10 mouse cellular contexts compared by ENCODE assay signal in the genomic region with DNA sequence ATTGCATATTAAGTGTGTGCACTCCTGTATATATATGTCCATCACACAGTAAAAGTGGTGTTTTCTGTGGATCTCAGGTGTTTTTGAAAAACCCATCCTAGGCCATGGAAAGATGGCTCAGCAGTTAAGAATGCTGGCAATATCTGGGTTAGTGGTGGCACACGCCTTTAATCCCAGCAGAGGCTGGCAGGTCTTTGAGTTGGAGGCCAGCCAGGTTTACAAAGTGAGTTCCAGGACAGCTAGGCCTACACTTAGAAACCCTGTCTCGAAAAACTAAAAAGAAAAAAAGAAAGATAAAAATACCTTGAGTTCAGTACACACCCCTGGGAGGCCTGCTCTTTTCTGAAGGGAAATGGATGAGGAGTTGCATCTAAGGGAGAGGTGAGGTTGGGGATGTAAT.
A peak's percentile ranks its signal among the peaks of the same experiment; 100 is the strongest.
DNase-seq lines count a peak whose midpoint lies in the region; ATAC-seq lines count a peak whose summit lies in the region.
"Had no signal": no experiment of that assay in that cellular context is flagged by ENCODE, and none has a peak within 500 bp of the region (broad histone marks: within the 10 kb centered on the region; RNA-seq: fewer than 3 reads in every experiment).

No protein-coding gene starts in this region.

- ATAC-seq in kidney, embryonic 16.5 days (ENCODE audit: low FRiP score, low TSS enrichment): no peak
- no peak for ATAC-seq in hindbrain, embryonic 11.5 days (ENCODE audit: low FRiP score)

- no peaks in the 10 kb centered on the region for H3K27me3 ChIP-seq in kidney, embryonic 16.5 days (ENCODE audit: insufficient read depth, low read length)
- H3K27me3 ChIP-seq in hindbrain, embryonic 11.5 days (ENCODE audit: control insufficient read depth, insufficient read depth, low read length): no peaks in the 10 kb centered on the region
- H3K27me3 ChIP-seq: liver, embryonic 15.5 days had no signal

- no peak overlapping the region for H3K27ac ChIP-seq in kidney, embryonic 16.5 days (ENCODE audit: low read length)
- no peak overlapping the region for H3K27ac ChIP-seq in hindbrain, embryonic 11.5 days (ENCODE audit: low read depth, low read length)
- H3K27ac ChIP-seq: liver, embryonic 15.5 days had no signal

- no peaks in the 10 kb centered on the region for H3K36me3 ChIP-seq in kidney, embryonic 16.5 days (ENCODE audit: insufficient read depth, low read length)
- H3K36me3 ChIP-seq in hindbrain, embryonic 11.5 days (ENCODE audit: control insufficient read depth, insufficient read depth, low read length): no peaks in the 10 kb centered on the region
- H3K36me3 ChIP-seq: liver, embryonic 15.5 days had no signal

- H3K4me2 ChIP-seq in kidney, embryonic 16.5 days (replicated peaks; ENCODE audit: low read depth, low read length): no peak overlapping the region
- no peak overlapping the region for H3K4me2 ChIP-seq in hindbrain, embryonic 11.5 days (replicated peaks; ENCODE audit: low read depth, low read length)
- H3K4me2 ChIP-seq: liver, embryonic 15.5 days had no signal

- H3K4me1 ChIP-seq in kidney, embryonic 16.5 days (ENCODE audit: insufficient read depth, low read length): no peaks in the 10 kb centered on the region
- no peaks in the 10 kb centered on the region for H3K4me1 ChIP-seq in hindbrain, embryonic 11.5 days (replicated peaks; ENCODE audit: control insufficient read depth, insufficient read depth, low read length)

- peak; percentile 36 for DNase-seq in cerebellum, adult 8-10 months
- DNase-seq in cerebellum, postnatal 4 days (ENCODE audit: low spot score in 2 of 2): no peak
- DNase-seq in kidney, postnatal 14 days: peak; percentile 44
- DNase-seq in adrenal gland, postnatal 36 days: peak; percentile 17 to 48
- DNase-seq in lung, postnatal 10 days: peak; percentile 23
- no peak for DNase-seq in hindbrain, embryonic 11.5 days (ENCODE audit: low spot score)
- no peak for DNase-seq in left cerebral cortex, postnatal 4 days
- DNase-seq: thymus, postnatal 36 days had no signal

- no peak overlapping the region for H3K4me3 ChIP-seq in kidney, embryonic 16.5 days (ENCODE audit: low read length)
- no peak overlapping the region for H3K4me3 ChIP-seq in hindbrain, embryonic 11.5 days (ENCODE audit: low read depth, low read length)
- H3K4me3 ChIP-seq: liver, embryonic 15.5 days had no signal

- intact Hi-C loops in left cerebral cortex, postnatal 4 days (cut with DNase I): loop anchor here (10.0 kb wide), 1 partner anchor 57 kb away; the partner anchor contains the start of gene Mprip

- no peak overlapping the region for H3K9ac ChIP-seq in kidney, embryonic 16.5 days (replicated peaks; ENCODE audit: low read length)
- no peak overlapping the region for H3K9ac ChIP-seq in hindbrain, embryonic 11.5 days (ENCODE audit: low read depth, low read length)
- H3K9ac ChIP-seq: liver, embryonic 15.5 days had no signal

- WGBS in kidney, embryonic 16.5 days: 72% methylated on average over 2 of the region's 2 CpGs
- WGBS in hindbrain, embryonic 11.5 days: 91% methylated on average over 2 of the region's 2 CpGs

- H3K9me3 ChIP-seq in kidney, embryonic 16.5 days (ENCODE audit: low read length): no peaks in the 10 kb centered on the region
- no peaks in the 10 kb centered on the region for H3K9me3 ChIP-seq in hindbrain, embryonic 11.5 days (ENCODE audit: control insufficient read depth, low read length)
- H3K9me3 ChIP-seq: liver, embryonic 15.5 days had no signal

Comparison
In these comparisons a context has a peak if more than half of its experiments do, and no peak if none do; other contexts are left out.
1. DNase-seq: peak in cerebellum, adult 8-10 months (single experiment), kidney, postnatal 14 days (single experiment), adrenal gland, postnatal 36 days (2 of 2) and lung, postnatal 10 days (single experiment); none in cerebellum, postnatal 4 days (0 of 2), hindbrain, embryonic 11.5 days (single experiment) and left cerebral cortex, postnatal 4 days (single experiment).